In genomic region chrX:53055771-53056170, GRCm38 (mm10) we compare ENCODE assay signal across 8 mouse cellular contexts.
DNase-seq lines count a peak whose midpoint lies in the region; ATAC-seq and TF ChIP-seq lines count a peak whose summit lies in the region.

No protein-coding gene starts in this region.

- TF ChIP-seq CTCF in bone marrow macrophage, adult 2 months (IDR thresholded peaks at IDR 0.05; ENCODE audit: low read depth, low read length), result no peak

- H3K4me3 ChIP-seq in bone marrow macrophage, adult 2 months (ENCODE audit: insufficient read depth, low read length), result peak overlapping the region; percentile 61
- peak overlapping the region; percentile 44 for H3K4me3 ChIP-seq in hindbrain, embryonic 11.5 days (ENCODE audit: low read depth, low read length)
- peak overlapping the region; percentile 52 for H3K4me3 ChIP-seq in lung, embryonic 16.5 days (ENCODE audit: low read length)

- H3K9me3 ChIP-seq in hindbrain, embryonic 11.5 days (ENCODE audit: control insufficient read depth, low read length), result no peaks in the 10 kb centered on the region
- no peaks in the 10 kb centered on the region for H3K9me3 ChIP-seq in lung, embryonic 16.5 days (ENCODE audit: control insufficient read depth, low read length)

- DNase-seq in embryo, embryonic 10 days (ENCODE audit: low spot score), result peak; percentile 54
- DNase-seq in embryo, embryonic 9.5 days (ENCODE audit: extremely low spot score), result no peak
- DNase-seq in hindbrain, embryonic 11.5 days (ENCODE audit: low spot score), result peak; percentile 16
- peak; percentile 41 for DNase-seq in yolk sac, embryonic 10.5 days (ENCODE audit: low spot score)
- DNase-seq in right cerebral cortex, postnatal 36 days (ENCODE audit: low spot score in 2 of 2), result no peak
- no peak for DNase-seq in left cerebral cortex, adult 11 months (ENCODE audit: low spot score)

- ATAC-seq in hindbrain, embryonic 11.5 days (ENCODE audit: low FRiP score), result no peak
- no peak for ATAC-seq in lung, embryonic 16.5 days (ENCODE audit: low read depth)

- H3K9ac ChIP-seq in hindbrain, embryonic 11.5 days (ENCODE audit: low read depth, low read length), result no peak overlapping the region
- H3K9ac ChIP-seq in lung, embryonic 16.5 days (ENCODE audit: low read length), result peak overlapping the region; percentile 86

- no peaks in the 10 kb centered on the region for H3K36me3 ChIP-seq in hindbrain, embryonic 11.5 days (ENCODE audit: control insufficient read depth, insufficient read depth, low read length)
- H3K36me3 ChIP-seq in lung, embryonic 16.5 days (ENCODE audit: control insufficient read depth, insufficient read depth, low read length), result no peaks in the 10 kb centered on the region

- H3K4me2 ChIP-seq in hindbrain, embryonic 11.5 days (replicated peaks; ENCODE audit: low read depth, low read length), result peak overlapping the region; percentile 53; the same call in 1 of the 2 replicates
- peak overlapping the region; percentile 41 for H3K4me2 ChIP-seq in lung, embryonic 16.5 days (ENCODE audit: low read depth, low read length)

- H3K27ac ChIP-seq in bone marrow macrophage, adult 2 months (ENCODE audit: insufficient read depth, low read depth, low read length), result peak overlapping the region; percentile 81
- no peak overlapping the region for H3K27ac ChIP-seq in hindbrain, embryonic 11.5 days (ENCODE audit: low read depth, low read length)
- peak overlapping the region; percentile 94 for H3K27ac ChIP-seq in lung, embryonic 16.5 days (ENCODE audit: low read length)

- 16% methylated on average over 9 of the region's 9 CpGs for WGBS in hindbrain, embryonic 11.5 days
- WGBS in lung, embryonic 16.5 days, result 13% methylated on average over 9 of the region's 9 CpGs

- peaks cover 2% of the 10 kb centered on the region; the same call in 1 of the 2 replicates for H3K27me3 ChIP-seq in hindbrain, embryonic 11.5 days (ENCODE audit: control insufficient read depth, insufficient read depth, low read length)
- no peaks in the 10 kb centered on the region for H3K27me3 ChIP-seq in lung, embryonic 16.5 days (ENCODE audit: control insufficient read depth, insufficient read depth, low read depth, low read length)

- TF ChIP-seq POLR2A in bone marrow macrophage, adult 2 months (IDR thresholded peaks at IDR 0.05; ENCODE audit: borderline replicate concordance, low read depth, low read length), result no peak

- H3K4me1 ChIP-seq in bone marrow macrophage, adult 2 months (ENCODE audit: control insufficient read depth, insufficient read depth, low read length), result peaks cover 5% of the 10 kb centered on the region; the same call in 1 of the 2 replicates
- no peaks in the 10 kb centered on the region for H3K4me1 ChIP-seq in hindbrain, embryonic 11.5 days (replicated peaks; ENCODE audit: control insufficient read depth, insufficient read depth, low read length)
- peaks cover 8% of the 10 kb centered on the region; the same call in 1 of the 2 replicates for H3K4me1 ChIP-seq in lung, embryonic 16.5 days (replicated peaks; ENCODE audit: control insufficient read depth, insufficient read depth, low read length)

Comparison
In these comparisons a context has a peak if more than half of its experiments do, and no peak if none do; other contexts are left out.
1. DNase-seq: peak in embryo, embryonic 10 days (single experiment), hindbrain, embryonic 11.5 days (single experiment) and yolk sac, embryonic 10.5 days (single experiment); none in embryo, embryonic 9.5 days (single experiment), right cerebral cortex, postnatal 36 days (0 of 2) and left cerebral cortex, adult 11 months (single experiment).
2. Peak in every context shown above with its lines, with median percentiles within 50 percentile points of each other: H3K4me3 ChIP-seq.